Mouse (Mus musculus) spleen, adult 2 months (tissue): Measurements from ENCODE around the gene Macrod2.

ENCODE experiments used
- CTCF ChIP-seq: fragments of 200-500 bp; IDR thresholded peaks from 2 replicates; pipeline ENCODE4 v1.5.1; 2011; ENCODE audit warnings: mild to moderate bottlenecking, inconsistent platforms; ENCODE audit not compliant: insufficient read depth, insufficient read length, insufficient replicate concordance; ENCODE audit errors: extremely low read depth
- POLR2A ChIP-seq: fragments of 200-500 bp; IDR thresholded peaks from 2 replicates; pipeline ENCODE4 v1.6.1; 2011; ENCODE audit warnings: low read depth, low read length, inconsistent platforms

DNA sequence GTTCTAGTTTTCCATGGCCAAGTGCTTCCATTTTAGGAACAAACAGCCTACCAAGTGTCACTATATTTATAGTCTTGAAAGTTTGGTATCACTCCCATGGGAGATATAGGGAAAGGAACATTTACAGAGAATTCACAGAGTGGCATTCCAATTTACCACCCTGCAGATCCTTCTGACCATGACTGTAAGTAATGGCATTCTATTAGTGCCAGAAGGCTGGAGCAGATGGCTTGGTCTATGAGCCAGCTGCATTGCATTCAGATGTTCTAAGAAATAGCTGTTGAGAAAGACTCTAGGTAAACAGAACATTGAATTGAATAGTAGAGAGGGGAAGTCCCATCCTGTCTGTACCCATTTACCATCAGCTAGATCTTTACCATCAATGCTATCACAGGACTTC, 1954.7 kb downstream of the Macrod2 start:
- TF ChIP-seq CTCF (no peak), POLR2A (no peak)
